Mouse (Mus musculus): ENCODE measurements around the gene Olfr839-ps1. TPM values are rescaled to one million over a fixed set of nuclear protein-coding genes. Genes with fewer than 3 reads are reported as not detected.

The Olfr839-ps1 gene
- under 1 TPM; 0.07 to 0.08 TPM for total RNA-seq (2021)
- long read RNA-seq, experiment 1 = 0 reads
- long read RNA-seq, experiment 2 = 0 reads

- intact Hi-C loops (cut with DNase I) = no loop called here
Measured at GRCm38 (mm10) chr9:19177212-19177611, at the start of gene Olfr839-ps1. Gene Olfr839-ps1, minus strand, starts transcription at chr9:19177312.

GRCm38 (mm10) chr9:19136017-19136416 lies 41.1 kb downstream of the Olfr839-ps1 start, which contains the start of gene Olfr837:
Gene Olfr837, plus strand, starts transcription at chr9:19136317.
- no peak for DNase-seq (ENCODE audit: low spot score in 2 of 2)
- intact Hi-C loops (cut with DNase I) = no loop called here

More at GRCm38 (mm10) chr9:19177212-19177611, at the start of gene Olfr839-ps1:
- DNase-seq (ENCODE audit: low spot score in 2 of 2) = no peak

- intact Hi-C loops (cut with DNase I) = no loop called here
- DNase-seq (ENCODE audit: low spot score in 2 of 2) = no peak
Measured at GRCm38 (mm10) chr9:19120082-19120481, 57.0 kb downstream of the Olfr839-ps1 start, which contains the start of gene Olfr836. Gene Olfr836, plus strand, starts transcription at chr9:19120382.

Other genes starting within 250 kb of the Olfr839-ps1 start
- not detected for gene Olfr832, start 240.2 kb downstream of the Olfr839-ps1 start, total RNA-seq (2021)
- gene Olfr834, start 189.3 kb downstream of the Olfr839-ps1 start, total RNA-seq (2021) = not detected
- gene Olfr835, start 144.6 kb downstream of the Olfr839-ps1 start, total RNA-seq (2021) = not detected
- gene Olfr836, start 56.9 kb downstream of the Olfr839-ps1 start, total RNA-seq (2021) = not detected
- gene Olfr837, start 41.0 kb downstream of the Olfr839-ps1 start, total RNA-seq (2021) = not detected
- not detected for gene Olfr843, start 74.7 kb upstream of the Olfr839-ps1 start, total RNA-seq (2021)
- not detected for gene Olfr844, start 139.0 kb upstream of the Olfr839-ps1 start, total RNA-seq (2021)
- gene Olfr845, start 159.1 kb upstream of the Olfr839-ps1 start, total RNA-seq (2021) = not detected
- not detected for gene Olfr846, start 186.7 kb upstream of the Olfr839-ps1 start, total RNA-seq (2021)
- not detected for gene Olfr847, start 201.4 kb upstream of the Olfr839-ps1 start, total RNA-seq (2021)

Measured in left cerebral cortex, postnatal 14 days (tissue).